Mouse (Mus musculus) liver, adult 2 months (tissue): ENCODE measurements around the gene Cntfr. TPM values are rescaled to one million over a fixed set of nuclear protein-coding genes. Genes with fewer than 3 reads are reported as not detected.
A peak's percentile ranks its signal among the peaks of the same experiment; 100 is the strongest.

Source experiments
- DNase-seq: peaks from one replicate; pipeline ENCODE4 v3.0.0-alpha.2; 2011; ENCODE audit warnings: low read depth, low spot score; ENCODE audit errors: extremely low read depth
- H3K27ac ChIP-seq: fragments of 200-500 bp; replicated peaks from 2 replicates; pipeline ENCODE4 v1.5.1; 2012; ENCODE audit warnings: low read depth, mild to moderate bottlenecking, control low read depth, inconsistent platforms, low read length; ENCODE audit not compliant: insufficient read depth
- H3K27me3 ChIP-seq: fragments of 200-500 bp; 2 replicates; pipeline ENCODE4 v1.6.1; 2012; ENCODE audit warnings: mild to moderate bottlenecking, moderate library complexity, low read length, inconsistent platforms; ENCODE audit not compliant: control insufficient read depth, insufficient read depth
- H3K36me3 ChIP-seq: fragments of 200-500 bp; 2 replicates; pipeline ENCODE4 v1.6.1; 2012; ENCODE audit warnings: low read length, inconsistent platforms; ENCODE audit not compliant: control insufficient read depth, insufficient read depth
- H3K4me1 ChIP-seq: fragments of 200-500 bp; 2 replicates; pipeline ENCODE4 v1.6.1; 2011; ENCODE audit warnings: low read length; ENCODE audit not compliant: control insufficient read depth, insufficient read depth
- H3K4me3 ChIP-seq: fragments of 200-500 bp; 2 replicates; pipeline ENCODE4 v1.5.1; 2011; ENCODE audit warnings: low read depth, mild to moderate bottlenecking, control low read depth, low read length, moderate library complexity; ENCODE audit not compliant: insufficient read depth
- H3K79me2 ChIP-seq: fragments of 200-500 bp; 2 replicates; pipeline ENCODE4 v1.6.1; 2012; ENCODE audit warnings: inconsistent platforms, mild to moderate bottlenecking, low read length, moderate library complexity; ENCODE audit not compliant: control insufficient read depth, insufficient read depth
- H3K9ac ChIP-seq: fragments of 200-500 bp; 2 replicates; pipeline ENCODE4 v1.6.1; 2012; ENCODE audit warnings: low read depth, mild to moderate bottlenecking, control low read depth, inconsistent platforms, low read length
- CTCF ChIP-seq: fragments of 200-500 bp; IDR thresholded peaks from 2 replicates; pipeline ENCODE4 v1.5.1; 2011; ENCODE audit warnings: low read depth, low read length, control low read depth
- POLR2A ChIP-seq: fragments of 200-500 bp; IDR thresholded peaks from 2 replicates; pipeline ENCODE4 v1.6.1; 2011; ENCODE audit warnings: low read length, control low read depth; ENCODE audit not compliant: insufficient read depth; ENCODE audit errors: extremely low read depth
- WGBS: fragments of 180-500 bp; shearing (Covaris S2); methylation state at CpG from one replicate; pipeline ENCODE4 v1.1.7; 2018; 5-methylcytosine and 5-hydroxymethylcytosine counted together
- polyA plus RNA-seq: library from polyadenylated mRNA; depleted of rRNA; stranded (reverse); fragments of >200 nt; gene quantifications from 2 replicates; pipeline ENCODE4 v1.2.3, GENCODE M21; 2012
- total RNA-seq: library from RNA; depleted of rRNA; stranded (reverse); fragments of >200 nt; gene quantifications from 2 replicates; pipeline ENCODE4 v1.2.3, GENCODE M21; 2014

Cntfr gene
- total and polyA plus RNA-seq, 2 experiments: 0.74 to 2.3 TPM

DNA sequence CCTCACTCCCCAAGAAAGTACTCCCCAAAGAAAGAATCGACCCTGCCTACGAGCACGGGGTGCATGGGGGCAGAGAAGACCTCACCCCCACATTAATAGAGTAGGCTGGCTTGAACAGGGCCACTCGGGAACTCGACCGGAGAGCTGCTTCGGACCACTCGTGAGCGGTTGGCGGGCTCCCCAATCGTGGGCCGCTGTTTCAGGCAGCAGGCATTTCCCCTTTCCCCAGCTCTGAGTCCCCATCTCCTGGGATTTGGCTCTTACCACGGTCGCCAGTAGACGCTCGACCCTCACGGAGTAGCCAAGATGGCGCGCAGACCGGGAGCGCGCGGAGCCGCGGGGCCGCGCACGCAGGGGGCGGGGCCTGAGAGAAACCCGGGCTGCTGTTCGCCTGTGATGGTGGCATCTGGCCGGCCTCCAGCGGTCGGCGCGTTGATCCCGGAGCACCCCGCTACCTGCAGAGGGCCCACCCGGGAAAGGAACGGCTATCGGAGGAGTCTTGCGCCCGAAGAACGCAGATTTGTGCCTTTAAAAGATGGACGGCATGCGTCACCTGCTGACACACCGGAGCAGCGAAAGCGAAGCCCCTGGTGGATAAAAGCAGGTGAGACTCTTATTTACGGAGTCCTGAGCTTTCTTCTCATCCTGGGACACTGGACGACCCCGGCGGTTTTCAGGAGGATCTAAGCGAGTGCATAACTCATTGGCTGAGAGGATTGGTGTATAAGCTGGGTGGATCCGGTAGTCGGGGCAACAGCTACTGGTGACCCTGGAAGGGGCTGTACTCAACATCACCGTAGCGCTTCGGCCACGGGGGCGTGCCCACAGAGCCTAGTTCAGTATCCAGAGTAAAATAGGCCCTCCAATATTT lies 16.5 kb upstream of the Cntfr start, which contains the start of gene Rpp25l:
Rpp25l (minus strand) TSS at position 338 of the 871 bp plus-strand sequence.
- TF ChIP-seq POLR2A (peak; percentile 60; the same call in 1 of the 2 replicates), CTCF (peak; percentile 39)
- no peaks in the 10 kb centered on the region for H3K27me3 ChIP-seq
- peak; percentile 37 for DNase-seq
- peak within 1 kb of the TSS; percentile 76 for H3K9ac ChIP-seq
- H3K4me1 ChIP-seq: peaks cover 10% of the 10 kb centered on the region
- peak within 1 kb of the TSS; percentile 47 for H3K27ac ChIP-seq
- peaks cover 2% of the 10 kb centered on the region; the same call in 1 of the 2 replicates for H3K79me2 ChIP-seq
- no peaks in the 10 kb centered on the region for H3K36me3 ChIP-seq
- H3K4me3 ChIP-seq: peak within 1 kb of the TSS; percentile 70
- WGBS: under 1% methylated on average over 61 of the region's 61 CpGs

DNA sequence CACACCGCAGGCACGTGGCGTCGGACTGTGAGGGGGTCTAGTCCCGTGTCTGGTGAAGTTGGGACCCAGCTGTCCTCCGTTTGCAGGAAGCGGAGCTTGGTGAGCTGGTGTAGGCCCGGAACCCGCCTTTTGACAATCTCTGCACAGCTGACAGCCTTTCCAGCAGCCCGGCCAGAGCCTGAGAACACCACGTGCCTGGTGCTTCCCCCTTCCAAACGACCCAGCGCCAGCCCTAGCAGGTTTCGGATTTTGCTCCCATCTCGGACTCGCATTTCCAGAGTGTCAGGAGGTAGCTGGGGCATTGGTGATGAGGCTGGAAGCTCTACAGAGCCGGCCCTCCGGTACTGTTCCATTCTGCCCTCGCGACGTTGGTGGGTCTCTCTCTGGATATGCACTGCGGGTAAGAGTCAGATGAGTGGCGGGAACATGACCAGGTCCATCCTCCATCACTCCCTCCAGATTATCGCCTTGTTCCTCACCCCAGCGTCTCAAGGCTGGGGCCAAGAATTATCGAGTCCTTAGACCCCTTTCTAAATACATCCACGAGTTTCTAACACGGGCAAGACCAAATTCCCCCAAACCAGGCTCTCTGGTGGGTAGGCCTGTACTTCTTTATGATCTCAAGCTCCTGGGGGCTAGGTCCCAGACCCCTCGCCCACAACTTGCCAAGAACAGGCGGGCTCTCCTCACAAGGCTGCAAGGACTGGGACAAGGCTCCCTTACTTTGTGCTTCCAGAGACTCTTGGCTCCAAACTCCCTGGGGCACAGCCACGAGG lies 15.7 kb upstream of the Cntfr start:
- peak overlapping the region; percentile 47 for H3K27ac ChIP-seq
- no peak for DNase-seq
- H3K9ac ChIP-seq: peak overlapping the region; percentile 76
- H3K4me3 ChIP-seq: peak overlapping the region; percentile 70
- H3K79me2 ChIP-seq: peaks cover 2% of the 10 kb centered on the region; the same call in 1 of the 2 replicates
- no peaks in the 10 kb centered on the region for H3K27me3 ChIP-seq
- peaks cover 10% of the 10 kb centered on the region for H3K4me1 ChIP-seq
- no peaks in the 10 kb centered on the region for H3K36me3 ChIP-seq
- WGBS: 30% methylated on average over 31 of the region's 31 CpGs
- TF ChIP-seq POLR2A (no peak), CTCF (no peak)

DNA sequence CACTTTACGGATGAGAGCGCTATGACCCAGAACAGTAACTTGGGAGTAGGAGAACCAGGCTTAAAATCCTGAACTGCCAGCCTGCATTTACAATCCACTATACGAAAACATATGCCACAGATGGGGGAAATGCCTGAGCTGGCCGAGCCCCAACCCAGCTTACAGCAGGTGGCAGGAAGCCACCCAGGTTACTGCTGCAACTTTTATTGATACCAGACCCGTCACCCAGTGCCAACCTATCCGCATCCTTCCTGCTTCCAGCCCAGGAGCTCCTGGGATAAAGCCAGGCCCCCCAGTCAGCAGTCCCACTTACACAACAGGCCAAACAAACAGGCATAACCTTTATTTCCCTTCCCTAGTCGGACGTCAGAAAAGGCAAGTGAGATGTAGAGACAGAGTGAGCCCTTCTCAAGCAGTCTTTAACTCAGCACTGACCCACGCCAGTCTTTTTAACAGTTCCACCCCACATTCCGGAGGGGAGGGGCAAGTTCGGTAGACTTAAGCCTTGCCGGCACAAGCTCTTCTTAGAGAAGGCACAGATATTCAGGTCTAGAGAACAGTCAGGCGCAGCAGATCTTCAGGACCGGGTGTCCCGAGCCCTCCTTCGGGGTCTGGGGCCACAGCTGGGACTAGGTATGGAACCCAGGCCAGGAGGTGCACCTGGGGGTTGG lies 15.0 kb upstream of the Cntfr start:
- peaks cover 10% of the 10 kb centered on the region for H3K4me1 ChIP-seq
- DNase-seq: peak; percentile 28
- peak overlapping the region; percentile 76 for H3K9ac ChIP-seq
- H3K4me3 ChIP-seq: peak overlapping the region; percentile 34; the same call in 1 of the 2 replicates
- 50% methylated on average over 16 of the region's 16 CpGs for WGBS
- H3K27ac ChIP-seq: no peak overlapping the region
- H3K36me3 ChIP-seq: no peaks in the 10 kb centered on the region
- H3K79me2 ChIP-seq: peaks cover 2% of the 10 kb centered on the region; the same call in 1 of the 2 replicates
- TF ChIP-seq POLR2A: no peak
- no peak for TF ChIP-seq CTCF
- H3K27me3 ChIP-seq: no peaks in the 10 kb centered on the region

DNA sequence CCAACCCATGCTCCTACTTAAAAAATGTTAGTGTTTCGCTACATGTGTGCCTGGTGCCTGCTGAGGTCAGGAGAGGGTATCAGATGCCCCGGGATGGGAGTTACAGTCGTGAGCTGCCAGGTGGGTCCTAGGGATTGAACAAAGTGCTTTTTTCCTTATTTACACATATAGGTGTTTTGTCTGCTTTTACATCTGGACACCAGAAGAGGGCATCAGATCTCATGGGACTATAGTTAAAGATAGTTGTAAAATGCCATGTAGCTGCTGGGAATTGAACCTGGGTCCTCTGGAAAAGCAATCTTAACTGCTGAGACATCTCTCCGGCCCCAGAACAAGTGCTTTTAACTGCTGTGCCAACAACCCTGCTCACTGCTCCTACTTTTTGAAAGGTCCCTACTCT lies 13.3 kb upstream of the Cntfr start:
- TF ChIP-seq POLR2A (no peak), CTCF (0 out of 2 replicates have a peak, but pooled peaks have one; percentile 15)
- 59% methylated on average over 4 of the region's 4 CpGs for WGBS

DNA sequence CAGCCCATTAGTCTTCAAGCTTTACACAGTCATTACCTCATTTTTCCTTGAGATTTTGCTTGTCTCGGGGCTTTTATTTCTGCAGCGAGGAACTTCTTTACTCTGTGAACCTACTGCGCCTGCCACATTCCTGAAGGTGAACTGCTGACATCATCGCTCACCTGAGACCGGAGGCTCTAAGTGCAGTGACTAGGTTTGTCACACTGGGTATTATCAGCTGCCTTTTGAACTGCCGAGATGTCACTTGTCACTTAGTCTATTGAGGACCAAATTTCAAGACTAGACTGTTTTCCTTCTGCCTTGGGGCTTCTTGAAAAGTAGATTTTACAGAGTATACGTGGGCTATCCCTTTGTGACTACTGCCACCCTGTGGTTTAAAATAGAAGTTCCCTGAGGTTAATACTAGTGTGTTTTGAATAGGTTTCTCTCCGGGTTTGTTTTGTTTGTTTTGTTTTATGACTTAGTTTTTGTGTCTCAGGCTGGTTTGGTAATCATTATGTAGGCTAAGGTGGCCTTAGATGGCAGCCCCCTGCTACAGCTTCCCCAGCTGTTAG lies 11.4 kb upstream of the Cntfr start:
- no peaks in the 10 kb centered on the region for H3K36me3 ChIP-seq
- H3K79me2 ChIP-seq: peaks cover 2% of the 10 kb centered on the region; the same call in 1 of the 2 replicates
- no peak for TF ChIP-seq POLR2A
- no peak for TF ChIP-seq CTCF
- WGBS: 37% methylated on average over 8 of the region's 8 CpGs
- H3K4me3 ChIP-seq: no peak overlapping the region
- H3K4me1 ChIP-seq: peaks cover 10% of the 10 kb centered on the region
- H3K27ac ChIP-seq: no peak overlapping the region
- peak; percentile 44 for DNase-seq
- H3K9ac ChIP-seq: no peak overlapping the region
- H3K27me3 ChIP-seq: no peaks in the 10 kb centered on the region

More for the DNA sequence above, 13.3 kb upstream of the Cntfr start:
- Histone ChIP-seq H3K4me3 (no peak overlapping the region), H3K36me3 (no peaks in the 10 kb centered on the region), H3K27me3 (no peaks in the 10 kb centered on the region), H3K4me1 (peaks cover 10% of the 10 kb centered on the region), H3K27ac (no peak overlapping the region), H3K79me2 (peaks cover 2% of the 10 kb centered on the region; the same call in 1 of the 2 replicates), H3K9ac (no peak overlapping the region)
- DNase-seq: no peak
